Mouse (Mus musculus) heart, embryonic 15.5 days (tissue): ENCODE data around the gene Efcab9. TPM values are rescaled to one million over a fixed set of nuclear protein-coding genes. Genes with fewer than 3 reads are reported as not detected.
A peak's percentile ranks its signal among the peaks of the same experiment; 100 is the strongest.

ENCODE experiments used
- ATAC-seq: fragments of 200-750 bp; cut with Nextera tagmentation; replicated peaks from 2 replicates; pipeline ENCODE4 v1.8.0; 2017; ENCODE audit warnings: low read depth, moderate TSS enrichment; ENCODE audit not compliant: insufficient number of reproducible peaks, insufficient read depth, low FRiP score
- H3K27ac ChIP-seq: fragments of 300-500 bp; sonication (generic); 2 replicates; pipeline ENCODE4 v1.5.1; 2015; ENCODE audit warnings: mild to moderate bottlenecking, inconsistent platforms
- H3K27me3 ChIP-seq: fragments of 300-500 bp; sonication (generic); 2 replicates; pipeline ENCODE4 v1.6.1; 2015; ENCODE audit warnings: inconsistent platforms
- H3K36me3 ChIP-seq: fragments of 300-500 bp; sonication (generic); 2 replicates; pipeline ENCODE4 v1.6.1; 2015; ENCODE audit warnings: mild to moderate bottlenecking, inconsistent platforms
- H3K4me1 ChIP-seq: fragments of 300-500 bp; sonication (generic); replicated peaks from 2 replicates; pipeline ENCODE4 v1.6.1; 2015; ENCODE audit warnings: inconsistent platforms
- H3K4me2 ChIP-seq: fragments of 300-500 bp; sonication (generic); 2 replicates; pipeline ENCODE4 v1.6.1; 2015; ENCODE audit warnings: inconsistent platforms, mild to moderate bottlenecking, moderate library complexity
- H3K4me3 ChIP-seq: fragments of 300-500 bp; sonication (generic); 2 replicates; pipeline ENCODE4 v1.5.1; 2015; ENCODE audit warnings: mild to moderate bottlenecking, inconsistent platforms
- H3K9ac ChIP-seq: fragments of 300-500 bp; sonication (generic); 2 replicates; pipeline ENCODE4 v1.6.1; 2015; ENCODE audit warnings: mild to moderate bottlenecking, inconsistent platforms
- H3K9me3 ChIP-seq: fragments of 300-500 bp; sonication (generic); replicated peaks from 2 replicates; pipeline ENCODE4 v1.6.1; 2016; ENCODE audit warnings: inconsistent platforms
- WGBS: fragments of 180-500 bp; shearing (Covaris S2); methylation state at CpG from one replicate; pipeline ENCODE4 v1.1.7; 2015; ENCODE audit warnings: mixed read lengths; 5-methylcytosine and 5-hydroxymethylcytosine counted together
- polyA plus RNA-seq: library from polyadenylated mRNA; unstranded; fragments of >200 nt; fragmentation: Nextera tagmentation; extraction: Ambion mirVana; gene quantifications from 2 replicates; pipeline ENCODE4 v1.2.1, GENCODE M21; 2015

Efcab9 gene
- polyA plus RNA-seq, 1 experiment from 2014 or later, result 0.19 TPM

DNA sequence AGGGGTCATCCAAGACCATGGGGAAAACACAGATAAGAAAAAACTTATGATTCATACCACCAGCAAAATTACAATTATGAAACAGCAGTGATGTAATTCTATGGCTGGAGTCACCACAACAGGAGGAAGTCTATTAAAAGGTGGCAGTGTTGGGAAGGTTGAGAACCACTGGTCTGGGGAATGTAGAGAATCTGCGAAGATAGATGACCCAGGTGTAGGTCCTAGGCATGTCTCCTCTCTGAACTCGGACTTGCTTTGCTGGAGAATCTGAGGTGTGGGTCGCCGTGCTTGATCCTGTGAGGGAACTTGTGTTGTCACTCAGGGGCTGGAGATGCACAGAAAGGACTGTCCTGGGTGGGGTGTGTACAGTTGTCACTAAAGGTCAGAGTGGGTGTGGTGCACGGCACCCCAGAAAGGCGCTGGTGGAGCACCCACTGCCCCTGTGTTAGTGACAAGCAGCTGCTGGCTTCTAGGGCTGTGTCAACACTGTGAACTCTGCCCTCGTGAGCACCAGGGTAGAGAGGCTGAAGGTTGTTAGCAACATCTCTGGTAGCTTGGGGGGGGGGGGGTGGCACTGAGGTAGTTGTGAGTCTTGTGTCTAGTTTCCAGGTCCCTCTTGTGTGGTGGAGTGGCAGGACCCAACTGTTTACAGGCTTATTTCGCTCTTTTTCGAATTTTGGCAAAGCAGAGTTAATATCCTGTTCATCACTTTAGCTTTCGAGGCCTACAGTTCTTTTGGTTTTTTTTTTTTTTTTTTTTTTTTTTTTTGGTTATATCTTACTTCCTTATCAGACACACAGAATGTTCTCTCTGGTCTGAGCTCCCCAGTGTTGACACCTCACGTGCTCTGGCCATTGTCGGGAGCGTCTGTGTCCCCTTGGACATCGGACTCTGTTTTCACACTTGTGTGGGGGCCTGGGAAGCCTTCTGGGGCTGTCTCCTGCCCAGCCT, 22.5 kb upstream of the Efcab9 start:
- no peak overlapping the region for H3K4me3 ChIP-seq
- H3K27ac ChIP-seq, result 0 out of 2 replicates have a peak overlapping the region, but pooled peaks have one; percentile 19
- peaks cover 51% of the 10 kb centered on the region for H3K4me1 ChIP-seq
- 59% methylated on average over 14 of the region's 14 CpGs for WGBS
- H3K9ac ChIP-seq, result no peak overlapping the region
- H3K27me3 ChIP-seq, result no peaks in the 10 kb centered on the region
- no peaks in the 10 kb centered on the region for H3K36me3 ChIP-seq
- H3K9me3 ChIP-seq, result no peaks in the 10 kb centered on the region
- no peak overlapping the region for H3K4me2 ChIP-seq
- ATAC-seq, result no peak

GRCm38 (mm10) chr11:32553311-32554140, 21.6 kb upstream of the Efcab9 start:
- Histone ChIP-seq H3K4me1 (peaks cover 52% of the 10 kb centered on the region), H3K27ac (peak overlapping the region; percentile 46), H3K9ac (peak overlapping the region; percentile 24; the same call in 1 of the 2 replicates)

DNA sequence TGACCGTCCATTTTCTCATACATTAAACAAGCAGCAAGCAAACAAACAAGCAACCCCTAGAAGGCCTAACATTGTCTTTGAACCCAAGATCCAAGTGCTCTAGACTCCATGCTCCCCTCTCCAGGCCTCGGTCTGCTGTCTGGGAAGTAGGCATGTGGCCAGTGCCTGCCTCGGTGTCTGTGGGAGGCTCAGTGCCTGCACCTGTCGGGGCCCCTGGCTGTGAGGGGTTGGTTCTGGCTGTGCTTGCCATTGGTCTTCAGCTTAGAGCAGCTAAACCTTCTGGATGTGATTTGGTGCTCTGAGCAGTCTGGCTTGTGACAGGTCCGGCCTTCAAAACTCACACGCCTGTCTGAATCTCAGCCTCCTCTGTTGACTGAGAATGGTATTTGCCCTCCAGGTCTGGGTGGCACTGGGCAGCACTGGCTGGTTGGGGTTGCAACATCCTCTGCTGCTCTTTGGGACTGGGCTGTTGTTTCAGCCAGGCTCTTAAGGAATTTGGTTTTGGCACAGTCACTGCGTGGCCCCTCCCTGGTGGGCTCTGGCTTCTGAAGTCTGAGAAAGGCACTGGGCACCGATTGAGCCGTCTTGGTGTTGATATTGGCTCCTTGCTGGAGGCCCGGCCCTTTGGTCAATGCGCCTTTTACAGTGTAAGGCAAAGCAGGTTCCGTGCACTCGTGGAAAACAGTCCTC, 20.7 kb upstream of the Efcab9 start:
- no peak overlapping the region for H3K4me3 ChIP-seq
- 58% methylated on average over 13 of the region's 13 CpGs for WGBS
- no peaks in the 10 kb centered on the region for H3K9me3 ChIP-seq
- ATAC-seq, result peak; percentile 47; the same call in 1 of the 2 replicates
- no peaks in the 10 kb centered on the region for H3K27me3 ChIP-seq
- peak overlapping the region; percentile 24; the same call in 1 of the 2 replicates for H3K9ac ChIP-seq
- peak overlapping the region; percentile 18; the same call in 1 of the 2 replicates for H3K4me2 ChIP-seq
- peaks cover 61% of the 10 kb centered on the region for H3K4me1 ChIP-seq
- H3K27ac ChIP-seq, result peak overlapping the region; percentile 46
- H3K36me3 ChIP-seq, result no peaks in the 10 kb centered on the region

More at GRCm38 (mm10) chr11:32553311-32554140, 21.6 kb upstream of the Efcab9 start:
- Histone ChIP-seq H3K36me3 (no peaks in the 10 kb centered on the region), H3K4me2 (peak overlapping the region; percentile 18), H3K9me3 (no peaks in the 10 kb centered on the region), H3K27me3 (no peaks in the 10 kb centered on the region), H3K4me3 (no peak overlapping the region)
- ATAC-seq, result no peak
- WGBS, result 37% methylated on average over 14 of the region's 14 CpGs

DNA sequence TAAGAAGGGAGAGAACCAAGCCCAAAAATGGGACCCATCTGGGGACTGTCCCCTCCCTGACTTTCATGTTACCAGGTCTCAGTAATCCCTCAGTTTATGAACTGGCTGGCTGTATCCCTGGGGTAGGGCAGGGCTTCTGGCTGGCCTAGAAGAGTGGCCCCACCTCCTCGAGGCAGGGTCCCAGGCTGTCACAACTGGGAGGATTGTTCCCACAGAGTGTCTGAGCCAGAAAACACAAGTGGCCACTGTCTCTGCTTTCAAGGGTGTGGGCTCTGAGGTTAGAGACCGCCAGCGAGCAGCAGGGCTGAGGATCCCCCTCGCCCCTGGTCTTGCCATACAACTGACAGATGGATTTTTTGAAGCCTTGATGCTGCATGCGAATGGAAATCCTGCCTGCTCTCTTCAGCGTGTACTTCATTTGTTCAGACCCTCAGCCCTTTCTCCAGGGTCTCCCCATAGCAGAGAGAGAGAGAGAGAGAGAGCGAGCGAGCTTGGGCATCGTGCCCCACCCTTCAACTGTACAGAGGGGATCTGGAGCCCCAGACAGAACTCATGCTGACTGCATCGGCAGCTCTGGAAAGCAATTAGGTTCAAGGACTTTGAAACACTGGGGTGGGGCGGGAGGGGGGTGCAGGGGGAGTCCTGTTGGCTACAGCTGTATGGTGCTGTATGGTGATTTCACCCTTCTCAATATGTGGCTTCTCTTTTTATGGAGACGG, 19.9 kb upstream of the Efcab9 start:
- Histone ChIP-seq H3K27me3 (no peaks in the 10 kb centered on the region), H3K27ac (no peak overlapping the region), H3K4me2 (no peak overlapping the region), H3K4me1 (peaks cover 63% of the 10 kb centered on the region), H3K36me3 (no peaks in the 10 kb centered on the region), H3K9me3 (no peaks in the 10 kb centered on the region), H3K9ac (no peak overlapping the region), H3K4me3 (no peak overlapping the region)
- WGBS, result 67% methylated on average over 12 of the region's 12 CpGs
- no peak for ATAC-seq

GRCm38 (mm10) chr11:32551056-32551455, 19.2 kb upstream of the Efcab9 start:
- Histone ChIP-seq H3K4me1 (peaks cover 70% of the 10 kb centered on the region), H3K27me3 (no peaks in the 10 kb centered on the region), H3K9me3 (no peaks in the 10 kb centered on the region), H3K27ac (no peak overlapping the region), H3K4me3 (no peak overlapping the region), H3K4me2 (no peak overlapping the region), H3K9ac (no peak overlapping the region), H3K36me3 (no peaks in the 10 kb centered on the region)
- 92% methylated on average over 4 of the region's 4 CpGs for WGBS
- ATAC-seq, result no peak

- 72% methylated on average over 4 of the region's 4 CpGs for WGBS
These were observed 18.2 kb upstream of the Efcab9 start for GRCm38 (mm10) chr11:32550102-32550501.

DNA sequence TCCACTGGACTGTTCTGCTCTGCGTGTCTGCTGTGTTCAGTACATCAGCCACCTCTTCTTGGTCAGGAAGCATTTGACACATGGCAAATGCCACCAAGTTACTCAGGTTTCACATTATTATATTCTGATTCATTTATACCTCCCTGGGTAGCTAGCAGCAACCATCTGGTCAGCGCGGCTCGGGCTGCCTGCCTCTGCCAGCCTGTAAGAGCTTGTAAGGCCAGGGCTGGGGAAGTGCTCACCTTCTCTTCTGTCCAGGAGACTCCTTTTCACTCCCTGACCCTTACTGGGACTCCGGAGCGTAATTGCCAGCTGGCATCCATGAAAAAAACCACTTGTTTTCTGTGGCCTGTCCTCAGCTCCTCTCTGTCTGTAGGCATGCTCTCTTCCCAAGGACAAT, 17.4 kb upstream of the Efcab9 start:
- peaks cover 59% of the 10 kb centered on the region for H3K4me1 ChIP-seq

More at GRCm38 (mm10) chr11:32550102-32550501, 18.2 kb upstream of the Efcab9 start:
- Histone ChIP-seq H3K9me3 (no peaks in the 10 kb centered on the region), H3K27ac (no peak overlapping the region), H3K9ac (no peak overlapping the region), H3K4me2 (no peak overlapping the region), H3K4me1 (peaks cover 66% of the 10 kb centered on the region), H3K4me3 (no peak overlapping the region), H3K36me3 (no peaks in the 10 kb centered on the region), H3K27me3 (no peaks in the 10 kb centered on the region)
- ATAC-seq, result no peak

DNA sequence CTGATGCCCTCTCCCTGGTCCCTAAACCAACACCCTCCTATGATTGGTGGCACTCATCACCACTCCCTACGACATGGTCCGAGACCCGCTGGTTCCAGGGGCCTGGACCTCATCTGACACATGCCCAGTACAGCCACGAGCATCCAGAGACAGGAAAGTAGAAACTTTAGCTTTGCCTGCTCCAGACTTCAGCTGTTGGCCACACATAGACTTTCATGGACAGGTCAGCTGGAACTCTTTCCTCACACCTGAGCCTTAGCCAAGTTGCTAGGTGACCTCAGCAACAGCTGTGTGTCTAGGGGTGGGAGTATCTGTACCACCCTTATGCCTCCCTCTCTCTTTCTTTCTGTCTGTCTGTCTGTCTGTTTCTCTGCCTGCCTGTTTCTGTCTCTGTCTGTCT, 16.4 kb upstream of the Efcab9 start:
- no peaks in the 10 kb centered on the region for H3K36me3 ChIP-seq
- H3K4me1 ChIP-seq, result peaks cover 51% of the 10 kb centered on the region
- 58% methylated on average over 4 of the region's 4 CpGs for WGBS
- no peak overlapping the region for H3K9ac ChIP-seq
- H3K4me2 ChIP-seq, result no peak overlapping the region
- H3K4me3 ChIP-seq, result no peak overlapping the region
- no peaks in the 10 kb centered on the region for H3K27me3 ChIP-seq
- H3K9me3 ChIP-seq, result no peaks in the 10 kb centered on the region
- no peak for ATAC-seq
- no peak overlapping the region for H3K27ac ChIP-seq

More for the DNA sequence above, 17.4 kb upstream of the Efcab9 start:
- no peak for ATAC-seq
- no peak overlapping the region for H3K27ac ChIP-seq
- WGBS, result 74% methylated on average over 6 of the region's 6 CpGs
- H3K27me3 ChIP-seq, result no peaks in the 10 kb centered on the region
- H3K4me3 ChIP-seq, result no peak overlapping the region
- no peak overlapping the region for H3K4me2 ChIP-seq
- no peak overlapping the region for H3K9ac ChIP-seq
- H3K36me3 ChIP-seq, result no peaks in the 10 kb centered on the region
- no peaks in the 10 kb centered on the region for H3K9me3 ChIP-seq

DNA sequence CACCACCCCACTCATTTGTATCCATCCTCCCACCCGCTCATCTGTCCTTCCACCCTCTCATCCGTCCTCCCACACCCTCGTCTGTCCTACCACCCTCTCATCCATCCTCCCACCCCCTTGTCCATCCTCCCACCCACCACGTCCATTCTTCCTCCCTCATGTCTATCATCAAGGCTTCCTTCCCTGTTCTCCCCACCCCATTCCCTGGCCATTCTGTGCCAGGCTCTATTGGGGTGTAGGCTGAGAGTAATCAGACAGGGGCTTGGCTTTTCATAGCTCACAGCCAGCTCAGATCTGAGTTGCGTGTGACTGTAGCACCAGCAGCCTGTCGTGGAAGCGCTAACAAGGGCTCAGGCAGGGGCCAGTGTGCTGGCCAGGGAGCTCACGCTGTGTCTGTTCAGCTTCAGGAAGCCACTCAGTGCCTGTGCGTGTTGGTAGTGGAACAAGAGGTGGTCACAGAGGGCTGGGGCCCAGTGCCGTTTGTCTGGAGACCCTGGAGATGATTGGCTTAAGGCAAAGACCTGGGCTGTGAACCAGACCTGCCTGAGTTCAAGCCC, 15.6 kb upstream of the Efcab9 start:
- no peak overlapping the region for H3K27ac ChIP-seq

GRCm38 (mm10) chr11:32546483-32546882, 14.6 kb upstream of the Efcab9 start:
- 52% methylated on average over 5 of the region's 5 CpGs for WGBS
- no peak overlapping the region for H3K27ac ChIP-seq
- H3K4me2 ChIP-seq, result no peak overlapping the region
- H3K9me3 ChIP-seq, result no peaks in the 10 kb centered on the region
- no peaks in the 10 kb centered on the region for H3K27me3 ChIP-seq
- no peak overlapping the region for H3K9ac ChIP-seq
- ATAC-seq, result no peak
- no peak overlapping the region for H3K4me3 ChIP-seq
- peaks cover 46% of the 10 kb centered on the region for H3K4me1 ChIP-seq
- H3K36me3 ChIP-seq, result no peaks in the 10 kb centered on the region

More for the DNA sequence above, 15.6 kb upstream of the Efcab9 start:
- WGBS, result 65% methylated on average over 10 of the region's 10 CpGs
- peaks cover 50% of the 10 kb centered on the region for H3K4me1 ChIP-seq
- H3K4me3 ChIP-seq, result no peak overlapping the region
- H3K9me3 ChIP-seq, result no peaks in the 10 kb centered on the region
- ATAC-seq, result no peak
- H3K27me3 ChIP-seq, result no peaks in the 10 kb centered on the region
- no peak overlapping the region for H3K9ac ChIP-seq
- no peak overlapping the region for H3K4me2 ChIP-seq
- H3K36me3 ChIP-seq, result no peaks in the 10 kb centered on the region
